Mouse (Mus musculus) liver, embryonic 16.5 days (tissue): ENCODE measurements around the gene Atoh1. TPM values are rescaled to one million over a fixed set of nuclear protein-coding genes. Genes with fewer than 3 reads are reported as not detected.

ENCODE experiments used
- ATAC-seq: fragments of 200-750 bp; cut with Nextera tagmentation; 2 replicates; pipeline ENCODE4 v1.8.0; 2017; ENCODE audit warnings: low read depth, mild to moderate bottlenecking, moderate number of reproducible peaks, moderate library complexity
- H3K27ac ChIP-seq: fragments of 300-500 bp; sonication (generic); 2 replicates; pipeline ENCODE4 v1.5.1; 2014; ENCODE audit warnings: mild to moderate bottlenecking, low read length
- H3K27me3 ChIP-seq: fragments of 300-500 bp; sonication (generic); 2 replicates; pipeline ENCODE4 v1.6.1; 2014; ENCODE audit warnings: low read depth, low read length, mixed read lengths; ENCODE audit not compliant: control insufficient read depth, insufficient read depth
- H3K36me3 ChIP-seq: fragments of 300-500 bp; sonication (generic); 2 replicates; pipeline ENCODE4 v1.6.1; 2014; ENCODE audit warnings: mild to moderate bottlenecking; ENCODE audit not compliant: control insufficient read depth, insufficient read depth
- H3K4me1 ChIP-seq: fragments of 300-500 bp; sonication (generic); 2 replicates; pipeline ENCODE4 v1.6.1; 2014; ENCODE audit warnings: low read depth, low read length, mixed read lengths; ENCODE audit not compliant: control insufficient read depth
- H3K4me2 ChIP-seq: fragments of 300-500 bp; sonication (generic); 2 replicates; pipeline ENCODE4 v1.6.1; 2014; ENCODE audit warnings: low read depth, low read length, mixed read lengths
- H3K4me3 ChIP-seq: fragments of 300-500 bp; sonication (generic); 2 replicates; pipeline ENCODE4 v1.5.1; 2014; ENCODE audit warnings: low read depth, mild to moderate bottlenecking, low read length
- H3K9ac ChIP-seq: fragments of 300-500 bp; sonication (generic); 2 replicates; pipeline ENCODE4 v1.6.1; 2014; ENCODE audit warnings: low read depth, low read length
- H3K9me3 ChIP-seq: fragments of 300-500 bp; sonication (generic); replicated peaks from 2 replicates; pipeline ENCODE4 v1.6.1; 2016; ENCODE audit warnings: low read length; ENCODE audit not compliant: control insufficient read depth
- WGBS: fragments of 180-500 bp; shearing (Covaris S2); extraction: QIAGEN DNeasy Blood & Tissue Kit; methylation state at CpG from one replicate; pipeline ENCODE4 v1.1.7; 2014; ENCODE audit not compliant: insufficient replicate concordance; 5-methylcytosine and 5-hydroxymethylcytosine counted together
- polyA plus RNA-seq: library from polyadenylated mRNA; unstranded; fragments of >200 nt; fragmentation: Nextera tagmentation; extraction: Ambion mirVana; gene quantifications from 2 replicates; pipeline ENCODE4 v1.2.1, GENCODE M21; 2015

Atoh1 gene
- polyA plus RNA-seq, 1 experiment from 2014 or later: not detected

GRCm38 (mm10) chr6:64754515-64754914 is 25.6 kb downstream of the Atoh1 start:
- H3K4me1 ChIP-seq: no peaks in the 10 kb centered on the region
- H3K9me3 ChIP-seq: no peaks in the 10 kb centered on the region
- H3K4me2 ChIP-seq: no peak overlapping the region
- no peak overlapping the region for H3K4me3 ChIP-seq
- H3K36me3 ChIP-seq: no peaks in the 10 kb centered on the region
- H3K27me3 ChIP-seq: no peaks in the 10 kb centered on the region
- no peak overlapping the region for H3K27ac ChIP-seq
- 49% methylated on average over 2 of the region's 2 CpGs for WGBS
- no peak overlapping the region for H3K9ac ChIP-seq
- no peak for ATAC-seq

- WGBS: 62% methylated on average over 8 of the region's 8 CpGs
- H3K4me2 ChIP-seq: no peak overlapping the region
Measured at GRCm38 (mm10) chr6:64763901-64764300, 35.0 kb downstream of the Atoh1 start.

GRCm38 (mm10) chr6:64773430-64773829 is 44.5 kb downstream of the Atoh1 start:
- H3K36me3 ChIP-seq: no peaks in the 10 kb centered on the region
- 18% methylated on average over 7 of the region's 7 CpGs for WGBS
- no peak overlapping the region for H3K9ac ChIP-seq
- no peaks in the 10 kb centered on the region for H3K27me3 ChIP-seq
- H3K9me3 ChIP-seq: no peaks in the 10 kb centered on the region
- no peak overlapping the region for H3K4me2 ChIP-seq
- H3K27ac ChIP-seq: no peak overlapping the region
- H3K4me1 ChIP-seq: no peaks in the 10 kb centered on the region
- no peak for ATAC-seq
- H3K4me3 ChIP-seq: no peak overlapping the region

More at GRCm38 (mm10) chr6:64763901-64764300, 35.0 kb downstream of the Atoh1 start:
- no peak overlapping the region for H3K4me3 ChIP-seq
- no peaks in the 10 kb centered on the region for H3K27me3 ChIP-seq
- H3K9me3 ChIP-seq: no peaks in the 10 kb centered on the region
- no peak overlapping the region for H3K27ac ChIP-seq
- no peak for ATAC-seq
- no peaks in the 10 kb centered on the region for H3K36me3 ChIP-seq
- H3K4me1 ChIP-seq: no peaks in the 10 kb centered on the region
- H3K9ac ChIP-seq: no peak overlapping the region
